Mouse (Mus musculus): Measurements from ENCODE around the gene Gm19684. TPM values are rescaled to one million over a fixed set of nuclear protein-coding genes. Genes with fewer than 3 reads are reported as not detected.
"Not testable (repeated sequence)": the region's sequence is repeated elsewhere in the genome, so short reads cannot be mapped to it uniquely, and the experiment has no call there.

Gene Gm19684
- total RNA-seq, 2 experiments from 2014 or later = not detected

DNA sequence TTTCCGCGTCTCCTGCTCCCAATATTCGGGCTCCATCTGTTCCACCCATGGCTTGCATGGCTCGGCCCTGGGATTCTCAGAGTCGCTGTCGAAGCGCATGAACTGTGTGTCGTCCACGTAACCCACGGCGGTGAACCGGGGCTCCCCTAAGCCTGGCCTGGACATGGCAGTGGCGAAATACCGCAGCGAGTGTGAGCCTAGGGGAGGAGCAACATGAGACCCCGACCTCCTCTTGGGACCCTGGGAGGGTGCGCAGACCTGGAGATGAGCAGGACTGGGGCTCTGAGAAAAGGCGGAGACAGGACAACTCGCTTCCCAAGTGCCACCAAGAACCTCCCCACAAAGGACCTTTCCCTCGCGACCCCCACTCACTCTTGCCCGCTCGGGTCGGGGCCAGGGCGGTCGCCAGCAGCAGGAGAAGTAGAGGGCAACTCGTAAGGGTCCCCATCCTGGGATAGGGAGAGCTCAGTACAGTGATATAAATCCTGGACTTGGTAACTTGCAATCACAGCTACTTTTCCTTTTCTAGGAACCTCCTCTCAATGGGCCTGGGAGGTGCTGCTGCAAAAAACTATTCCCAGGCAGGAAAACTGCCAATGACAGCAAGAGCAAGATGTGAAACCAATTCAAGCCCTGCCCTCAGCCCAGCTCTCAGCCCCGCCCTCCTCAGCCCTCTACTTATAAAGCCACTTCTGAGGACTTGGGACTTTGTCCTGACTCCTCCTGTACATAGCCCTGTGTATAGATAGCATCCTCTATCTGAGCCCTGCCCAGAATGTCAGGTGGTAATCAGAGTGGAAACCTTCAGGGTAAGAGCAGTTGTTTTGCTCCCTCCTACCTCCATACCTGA is 7.7 kb downstream of the Gm19684 start, which contains the start of gene Gm7030:
Gene Gm7030 (minus strand): TSS at position 458 of the 850 bp plus-strand sequence.
- not testable (repeated sequence) for DNase-seq (ENCODE audit: low spot score in 2 of 2)

DNA sequence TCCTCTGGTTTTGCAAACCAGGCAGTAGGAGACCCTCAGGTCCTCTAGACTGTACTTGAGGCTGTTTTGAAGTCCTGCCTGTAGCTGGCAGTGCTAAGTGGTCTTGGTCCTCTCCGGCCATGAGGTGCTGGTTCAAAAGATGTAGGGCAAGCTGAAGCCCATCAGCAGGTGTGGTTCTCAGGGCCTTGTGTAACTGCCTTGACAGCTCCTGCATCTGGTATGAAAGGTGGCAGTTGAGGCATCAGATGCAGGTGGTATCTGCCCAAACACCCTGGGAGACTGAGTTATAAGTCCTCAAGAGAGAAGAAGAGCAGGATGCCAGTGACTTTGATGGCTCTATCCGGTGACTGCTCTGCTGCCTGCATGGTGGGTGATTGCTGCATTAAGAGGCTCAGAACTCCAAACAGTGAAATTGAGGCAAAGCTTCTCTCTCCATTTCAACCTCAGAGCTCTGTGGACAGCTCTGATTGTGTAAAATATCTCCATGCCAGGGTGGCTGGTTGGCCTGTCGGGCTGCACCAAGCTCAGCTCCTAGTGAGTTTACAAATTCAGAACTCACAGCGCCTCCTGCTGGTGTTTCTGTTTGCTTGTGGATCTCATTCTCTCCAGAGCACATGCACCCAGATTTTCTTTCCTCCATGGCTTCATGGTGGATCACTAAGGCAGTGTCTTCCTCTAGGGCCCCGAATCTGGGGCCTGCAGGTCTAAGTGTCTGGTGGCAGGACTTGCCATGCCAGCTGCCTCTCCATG is 10.2 kb downstream of the Gm19684 start:
- DNase-seq (ENCODE audit: low spot score in 2 of 2) = no peak

DNA sequence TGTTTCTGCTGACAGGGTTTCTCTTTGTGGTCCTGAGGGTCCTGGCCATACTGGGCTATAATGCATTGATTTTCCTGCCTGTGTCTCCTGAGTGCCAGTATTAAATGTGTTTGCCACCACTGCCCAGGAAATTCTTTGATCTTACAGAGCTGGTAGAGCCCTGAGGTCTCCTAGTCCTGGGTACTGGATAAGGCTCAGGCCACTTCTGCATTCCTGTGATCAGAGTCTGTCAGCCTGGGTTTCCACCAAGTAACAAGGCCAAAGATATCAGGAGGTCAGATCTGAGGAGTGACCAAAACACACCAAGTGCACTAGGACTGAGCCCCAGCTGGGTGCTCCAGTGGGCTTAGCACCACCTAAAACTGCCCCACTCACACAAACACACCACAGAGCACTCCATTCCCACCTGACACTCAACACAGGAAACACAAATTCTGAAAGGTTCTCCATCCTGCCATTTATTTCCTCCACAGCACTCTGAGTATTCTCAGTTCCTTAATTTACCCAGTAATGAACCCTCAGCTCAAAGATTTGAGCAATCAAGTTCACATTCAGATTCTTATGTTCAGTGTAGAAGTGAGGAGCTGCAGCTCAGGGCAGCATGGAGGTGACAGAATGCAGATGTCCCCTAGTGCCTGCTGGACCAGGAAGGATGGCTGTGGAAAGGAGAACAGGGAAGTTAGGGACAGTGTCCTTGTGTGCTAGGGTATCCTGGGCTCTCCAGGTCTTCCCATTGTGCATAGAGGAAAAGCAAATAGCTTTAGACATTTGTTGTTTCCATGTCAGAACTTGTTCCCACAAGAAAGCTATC is 14.1 kb downstream of the Gm19684 start:
- not testable (repeated sequence) for DNase-seq (ENCODE audit: low spot score in 2 of 2)

DNA sequence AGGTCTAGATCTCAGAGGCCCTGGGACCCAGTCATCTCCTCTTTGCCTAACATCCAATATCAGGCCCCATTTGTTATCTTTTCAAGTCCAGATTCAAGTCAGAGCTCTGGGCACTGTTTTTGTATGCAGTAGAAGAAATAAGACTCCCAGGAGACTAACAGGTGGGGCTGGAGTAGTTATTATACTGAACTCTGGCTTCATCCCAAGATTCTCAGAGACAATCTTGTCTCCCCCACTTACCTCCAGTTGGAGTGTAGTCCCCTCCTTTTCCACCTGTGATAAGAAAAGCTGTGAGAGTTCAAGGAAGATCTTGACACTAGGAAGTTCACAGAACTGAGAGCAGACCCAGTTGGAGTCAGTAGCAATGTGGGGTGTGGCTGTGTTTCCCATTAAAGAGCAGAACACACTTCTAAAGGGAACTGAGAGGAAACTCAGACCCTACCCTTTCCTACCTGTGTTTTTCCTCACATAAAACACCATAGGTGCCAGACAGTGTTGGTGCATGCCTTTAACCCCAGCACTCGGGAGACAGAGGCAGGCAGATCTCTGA is 14.9 kb downstream of the Gm19684 start:
- not testable (repeated sequence) for DNase-seq (ENCODE audit: low spot score in 2 of 2)

DNA sequence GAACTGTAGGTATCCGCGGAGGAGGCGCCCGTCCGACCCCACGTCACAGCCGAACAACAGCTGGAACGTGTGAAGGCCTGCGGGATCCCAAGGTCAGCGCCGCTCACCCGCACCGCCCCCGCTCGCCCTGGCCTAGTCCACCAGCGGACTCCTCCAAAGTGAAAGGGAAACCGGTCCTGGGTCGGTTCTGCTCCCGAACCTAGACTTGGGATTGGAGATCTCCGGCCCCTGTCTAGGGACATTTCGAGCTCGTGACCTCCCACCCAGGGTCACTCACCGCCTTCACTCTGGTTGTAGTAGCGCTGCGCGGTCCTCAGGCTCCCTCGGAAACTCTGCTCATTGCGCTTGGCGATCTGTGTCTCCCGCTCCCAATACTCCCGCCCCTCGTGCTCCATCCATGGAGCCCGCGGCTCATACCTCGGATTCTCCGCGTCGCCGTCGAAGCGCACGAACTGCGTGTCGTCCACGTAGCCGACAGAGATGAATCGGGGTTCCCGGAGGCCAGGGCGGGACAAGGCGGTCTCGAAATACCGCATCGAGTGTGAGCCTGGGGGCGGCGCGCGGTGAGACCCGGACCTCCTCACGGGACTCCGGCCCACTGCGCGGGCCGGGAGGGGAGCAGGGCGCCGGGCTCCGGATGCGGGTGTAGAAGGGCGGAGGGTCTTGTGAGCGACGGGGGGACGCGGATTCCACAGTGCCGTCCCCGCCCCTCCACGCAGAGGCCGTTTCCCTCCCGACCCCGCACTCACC is 23.8 kb downstream of the Gm19684 start:
- DNase-seq (ENCODE audit: low spot score in 2 of 2) = no peak

DNA sequence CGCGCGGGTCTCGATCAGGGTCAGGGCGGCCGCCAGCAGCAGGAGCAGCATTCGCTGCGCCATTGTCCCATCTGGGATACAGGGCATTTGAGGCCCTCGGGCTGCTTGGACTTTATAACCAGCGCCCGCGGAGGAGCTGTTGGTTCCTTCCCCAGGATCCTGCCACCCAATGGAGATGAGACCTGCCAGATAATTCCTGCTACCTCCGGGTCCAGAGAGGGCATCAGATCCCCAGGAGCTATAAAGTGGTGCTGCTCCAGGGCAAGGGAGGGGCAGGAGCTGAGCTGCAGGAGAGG is 24.3 kb downstream of the Gm19684 start:
- DNase-seq (ENCODE audit: low spot score in 2 of 2) = not testable (repeated sequence)

DNA sequence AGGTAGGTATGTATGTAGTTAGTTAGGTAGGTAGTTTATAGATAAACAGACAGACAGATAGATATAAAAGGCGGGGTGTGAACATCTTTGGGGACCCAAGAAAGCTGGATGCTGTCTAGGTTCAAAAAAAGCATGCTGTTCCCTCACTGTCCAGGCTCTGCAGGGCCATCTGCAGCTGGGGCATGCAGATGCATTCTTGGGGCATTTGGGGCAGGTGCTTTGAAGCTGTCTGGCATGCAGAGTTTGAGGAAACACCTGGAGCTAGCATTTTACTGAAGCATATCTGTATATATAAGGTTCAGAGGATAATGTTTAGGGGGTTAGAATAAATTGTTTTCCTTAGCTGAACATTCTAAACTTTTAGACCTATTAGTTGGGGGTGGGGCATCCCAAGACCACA is 25.5 kb downstream of the Gm19684 start:
- DNase-seq (ENCODE audit: low spot score in 2 of 2) = not testable (repeated sequence)

DNA sequence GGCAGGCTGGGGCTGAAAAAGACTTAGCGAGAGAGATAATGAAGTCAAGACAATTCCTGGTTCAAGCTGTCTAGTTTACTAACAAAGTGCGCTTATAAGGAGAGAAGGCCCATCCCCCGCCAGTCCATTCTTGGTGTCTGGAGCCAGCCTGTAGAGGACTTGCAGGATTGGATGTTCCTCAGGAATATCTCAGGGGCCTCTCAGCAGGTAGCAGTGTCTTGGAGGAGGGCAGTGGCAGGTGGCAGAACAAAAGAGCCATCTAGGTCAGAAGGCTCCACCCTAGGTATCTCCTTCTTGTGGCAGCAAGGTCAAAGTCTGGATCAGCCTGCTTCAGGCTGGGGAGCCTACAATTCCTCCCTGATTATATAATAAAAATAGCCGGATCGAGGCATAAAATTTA is 27.0 kb downstream of the Gm19684 start:
- not testable (repeated sequence) for DNase-seq (ENCODE audit: low spot score in 2 of 2)

DNA sequence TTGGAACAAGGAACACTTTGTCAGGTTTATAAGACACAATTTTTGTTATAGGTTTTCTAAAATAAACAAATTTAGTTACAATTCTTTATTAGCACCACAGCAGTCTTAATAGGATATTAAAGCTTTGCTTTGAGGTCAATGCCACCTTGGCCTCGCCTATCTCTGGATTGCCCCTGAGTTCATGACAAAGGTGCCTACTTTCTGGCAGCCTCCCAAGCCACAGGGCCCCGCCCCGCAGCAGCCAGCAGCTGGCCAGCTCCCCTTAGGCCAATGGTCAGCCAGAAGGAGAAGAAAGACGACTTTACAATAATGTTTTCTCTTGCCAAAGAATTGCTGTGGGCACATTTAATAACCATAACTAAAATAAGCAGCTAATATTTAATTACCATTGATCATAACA is 29.7 kb downstream of the Gm19684 start:
- DNase-seq (ENCODE audit: low spot score in 2 of 2) = not testable (repeated sequence)

DNA sequence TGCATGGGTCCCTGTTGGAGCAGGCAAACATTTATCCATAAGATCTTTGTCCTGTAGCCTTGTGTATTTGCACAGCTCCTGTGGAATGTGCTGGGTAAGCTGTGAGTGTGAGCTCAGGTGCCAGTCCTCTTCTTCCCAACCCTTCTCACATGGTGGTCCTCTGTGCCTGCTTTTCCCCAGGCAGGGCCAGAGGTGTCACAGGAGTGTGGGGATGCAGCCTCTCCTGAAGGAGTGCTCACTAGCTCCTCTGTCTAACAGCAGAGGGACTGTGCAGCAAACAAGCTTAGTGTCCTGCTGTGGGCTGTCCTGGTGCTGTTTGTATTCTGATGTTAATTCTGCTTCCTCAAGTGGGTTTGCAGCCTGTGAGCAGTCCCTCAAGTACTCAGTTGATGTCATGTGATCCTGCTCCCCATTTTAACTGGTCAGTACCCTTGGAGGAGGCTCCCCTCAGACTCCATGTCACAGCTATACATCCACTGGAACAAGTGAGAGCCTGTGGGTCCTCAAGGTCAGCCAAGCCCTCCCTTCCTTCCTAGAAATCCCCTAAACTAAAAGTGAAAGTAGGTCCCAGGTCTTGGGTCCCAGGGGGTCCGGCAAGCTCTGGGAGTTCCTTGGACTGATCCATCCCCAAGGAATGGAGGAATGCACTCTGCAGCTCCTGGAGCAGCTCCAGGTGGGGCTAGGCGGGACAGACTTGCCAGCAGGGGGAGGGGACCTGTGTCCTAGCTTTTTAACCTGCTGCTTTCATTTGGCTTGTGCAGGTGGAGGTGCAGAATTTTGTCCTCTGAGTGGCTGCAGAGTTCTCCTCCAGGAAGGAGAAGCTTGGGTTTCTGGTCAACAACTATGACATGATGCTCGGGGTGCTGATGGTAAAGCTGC is 33.0 kb downstream of the Gm19684 start:
- DNase-seq (ENCODE audit: low spot score in 2 of 2) = no peak

DNA sequence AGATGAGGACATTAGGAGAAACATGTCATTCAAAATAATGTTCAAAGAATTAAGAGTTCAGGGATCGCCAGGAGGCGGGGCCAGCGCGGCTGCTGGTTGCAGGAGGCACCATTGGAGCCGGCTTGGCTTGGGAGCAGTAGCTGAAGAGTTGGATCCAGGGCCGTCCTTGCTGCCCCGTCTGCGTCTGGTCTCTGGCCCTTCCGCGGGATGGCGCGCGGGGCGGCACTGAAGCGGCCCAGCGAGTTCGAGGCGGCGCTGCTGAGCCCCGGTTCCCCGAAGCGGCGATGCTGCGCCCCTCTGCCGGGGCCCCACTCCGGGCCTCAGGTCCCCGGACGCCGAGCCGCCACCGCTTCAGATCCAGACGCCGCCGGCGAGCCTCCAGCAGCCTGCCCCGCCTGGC is 36.3 kb downstream of the Gm19684 start:
- not testable (repeated sequence) for DNase-seq (ENCODE audit: low spot score in 2 of 2)

DNA sequence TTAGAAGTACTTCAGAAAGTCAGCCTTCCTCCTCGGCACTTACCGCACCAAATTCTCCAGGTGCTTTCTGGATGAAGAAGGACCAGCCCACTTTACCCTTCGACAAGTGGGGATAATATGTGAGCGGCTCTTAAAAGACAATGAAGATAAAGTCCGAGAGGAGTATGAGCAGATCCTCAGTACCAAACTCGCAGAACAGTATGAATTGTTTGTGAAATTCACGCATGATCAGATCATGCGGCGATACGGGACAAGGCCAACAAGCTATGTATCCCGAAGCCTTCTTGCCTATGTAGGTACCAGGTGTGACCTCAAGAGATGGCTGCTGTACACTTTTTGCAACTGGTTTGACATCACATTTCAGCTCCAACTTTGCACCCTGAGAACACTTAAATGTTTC is 36.8 kb downstream of the Gm19684 start:
- DNase-seq (ENCODE audit: low spot score in 2 of 2) = not testable (repeated sequence)

DNA sequence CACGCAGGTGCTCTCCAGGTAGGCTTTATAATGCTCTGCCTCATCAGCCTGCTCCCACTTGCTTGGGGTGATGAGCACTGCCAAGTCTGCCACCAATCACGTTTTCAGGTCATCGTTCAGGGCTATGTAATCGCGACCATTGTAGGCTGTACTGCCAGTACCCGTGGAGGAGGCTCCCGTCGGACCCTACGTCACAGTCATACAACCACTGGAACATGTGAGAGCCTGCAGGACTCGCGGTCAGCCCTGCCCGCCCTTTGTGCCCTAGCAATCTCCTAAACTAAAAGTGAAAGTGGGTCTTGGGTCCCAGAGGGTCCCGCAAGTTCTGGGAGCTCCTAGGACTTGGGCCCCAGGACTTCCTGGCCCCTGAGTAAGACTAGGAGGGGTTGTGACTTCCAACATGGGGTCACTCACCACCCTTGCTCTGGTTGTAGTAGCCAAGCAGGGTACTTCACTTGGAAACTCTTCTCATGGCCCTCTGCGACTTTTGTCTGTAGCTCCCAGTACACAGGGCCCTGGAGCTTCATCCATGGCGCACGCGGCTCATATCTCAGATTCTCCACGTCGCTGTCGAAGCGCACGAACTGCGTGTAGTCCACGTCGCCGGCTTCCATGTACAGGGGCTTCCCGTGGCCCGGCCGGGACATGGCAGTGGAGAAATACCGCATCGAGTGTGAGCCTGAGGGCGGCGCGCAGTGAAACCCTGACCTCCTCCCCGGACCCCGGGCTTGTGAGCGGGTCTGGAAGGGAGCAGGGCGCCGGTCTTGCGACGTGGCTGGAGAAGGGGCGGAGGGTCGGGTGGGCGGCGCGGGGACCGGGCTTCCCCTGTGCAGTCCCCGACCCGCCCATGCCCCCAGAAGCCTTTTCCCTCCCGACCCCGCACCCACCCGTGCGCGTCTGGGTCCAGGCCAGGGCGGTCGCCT is 39.9 kb downstream of the Gm19684 start:
- DNase-seq (ENCODE audit: low spot score in 2 of 2) = no peak

DNA sequence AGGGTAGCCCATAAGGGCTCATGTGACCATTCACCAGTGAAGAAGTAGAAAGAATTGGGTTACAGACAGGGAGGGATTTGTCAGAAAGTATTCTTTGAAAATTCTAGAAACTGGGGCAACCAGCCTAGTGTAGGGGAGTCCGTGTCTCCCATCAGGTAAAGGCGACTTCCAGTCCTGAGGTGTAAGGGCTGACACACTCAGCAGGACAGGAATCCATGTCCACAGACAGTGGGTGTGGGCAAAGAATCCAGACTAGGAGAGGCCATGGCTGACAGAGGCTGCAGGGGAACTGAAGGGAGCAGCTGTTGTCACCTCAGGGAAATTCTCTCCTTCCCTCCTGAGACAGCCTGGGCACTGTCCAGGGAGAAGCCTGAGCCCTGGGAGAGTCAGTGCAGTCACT is 45.4 kb downstream of the Gm19684 start:
- not testable (repeated sequence) for DNase-seq (ENCODE audit: low spot score in 2 of 2)

DNA sequence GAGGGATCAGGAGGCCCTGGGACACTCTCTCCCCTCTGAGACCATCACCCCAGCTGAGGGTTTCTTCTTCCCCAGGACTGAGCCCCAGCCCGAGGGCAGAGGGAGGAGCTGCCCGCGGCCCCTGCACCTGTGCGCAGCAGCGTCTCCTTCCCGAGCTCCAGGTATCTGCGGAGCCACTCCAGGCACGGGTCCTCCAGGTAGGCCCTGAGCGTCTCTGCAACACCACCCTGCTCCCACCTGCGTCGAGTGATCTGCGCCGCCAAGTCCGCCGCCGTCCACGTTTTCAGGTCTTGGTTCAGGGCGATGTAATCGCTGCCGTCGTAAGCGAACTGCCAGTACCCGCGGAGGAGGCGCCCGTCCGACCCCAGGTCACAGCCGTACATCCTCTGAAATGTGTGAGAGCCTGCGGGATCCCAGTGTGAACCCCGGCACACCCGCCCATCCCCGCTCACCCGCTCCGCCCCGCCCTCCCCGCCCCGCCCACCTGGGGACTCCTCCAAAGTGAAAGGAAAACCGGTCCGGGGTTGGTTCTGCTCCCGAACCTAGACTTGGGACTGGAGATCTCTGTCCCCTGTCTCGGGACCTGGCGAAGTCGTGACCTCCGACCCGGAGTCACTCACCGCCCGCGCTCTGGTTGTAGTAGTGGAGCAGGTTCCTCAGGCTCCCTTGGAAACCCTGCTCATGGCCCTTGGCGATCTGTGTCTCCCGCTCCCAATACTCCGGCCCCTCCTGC is 46.0 kb downstream of the Gm19684 start:
- no peak for DNase-seq (ENCODE audit: low spot score in 2 of 2)

DNA sequence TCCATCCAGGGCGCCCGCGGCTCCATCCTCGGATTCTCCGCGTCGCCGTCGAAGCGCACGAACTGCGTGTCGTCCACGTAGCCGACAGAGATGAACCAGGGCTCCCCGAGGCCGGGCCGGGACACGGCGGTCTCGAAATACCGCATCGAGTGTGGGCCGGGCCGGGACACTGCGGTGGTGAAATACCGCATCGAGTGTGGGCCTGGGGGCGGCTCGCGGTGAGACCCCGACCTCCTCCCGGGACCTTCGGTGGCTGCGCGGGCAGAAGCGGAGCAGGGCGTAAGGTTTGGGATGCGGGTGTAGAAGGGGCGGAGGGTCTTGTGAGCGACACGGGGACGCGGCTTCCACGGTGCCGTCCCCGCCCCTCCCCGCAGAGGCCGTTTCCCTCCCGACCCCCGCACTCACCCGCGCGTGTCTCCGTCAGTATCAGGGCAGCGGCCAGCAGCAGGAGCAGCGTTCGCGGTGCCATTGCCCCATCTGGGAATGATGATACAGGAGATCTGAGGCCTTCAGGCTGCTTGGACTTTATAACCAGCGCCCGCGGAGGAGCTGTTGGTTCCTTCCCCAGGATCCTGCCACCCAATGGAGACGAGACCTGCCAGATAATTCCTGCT is 46.7 kb downstream of the Gm19684 start, which contains the start of gene Gm8909:
Gene Gm8909 (minus strand): TSS at position 499 of the 614 bp plus-strand sequence.
- DNase-seq (ENCODE audit: low spot score in 2 of 2) = no peak

DNA sequence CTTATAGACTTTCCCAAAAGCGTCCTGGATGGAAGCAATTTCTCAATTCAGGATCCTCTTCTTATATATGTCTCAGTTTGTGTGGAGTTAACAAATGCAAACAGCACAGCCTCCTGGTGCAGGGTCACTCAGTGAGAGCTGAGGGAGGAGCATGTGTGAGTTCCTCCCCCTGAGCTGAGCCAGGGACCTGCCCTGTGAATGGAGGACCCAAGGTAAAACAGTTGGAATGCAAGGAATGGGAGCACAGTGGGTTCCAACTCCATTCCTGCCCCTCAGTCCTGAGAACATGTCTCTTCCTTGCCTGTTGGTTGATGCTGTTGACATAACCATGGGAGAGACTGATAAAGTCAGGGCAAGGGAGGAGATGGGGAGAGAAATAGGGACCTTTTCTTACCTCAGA is 47.6 kb downstream of the Gm19684 start:
- not testable (repeated sequence) for DNase-seq (ENCODE audit: low spot score in 2 of 2)

Measured in layer of hippocampus, adult 18-20 months (tissue).